16 mouse cellular contexts compared by ENCODE assay signal in genomic region chr12:13776687-13777086, GRCm38 (mm10).
"Had no signal": no experiment of that assay in that cellular context is flagged by ENCODE, and none has a peak within 500 bp of the region (broad histone marks: within the 10 kb centered on the region; RNA-seq: fewer than 3 reads in every experiment).

No protein-coding gene starts in this region.

- H3K9me3 ChIP-seq: neural tube, embryonic 12.5 days; neural tube, embryonic 13.5 days; neural tube, embryonic 15.5 days; stomach, embryonic 15.5 days had no signal

- H3K4me2 ChIP-seq: neural tube, embryonic 12.5 days; neural tube, embryonic 13.5 days; neural tube, embryonic 15.5 days; stomach, embryonic 15.5 days had no signal

- H3K36me3 ChIP-seq: neural tube, embryonic 12.5 days; neural tube, embryonic 13.5 days; neural tube, embryonic 15.5 days; stomach, embryonic 15.5 days had no signal

- H3K27ac ChIP-seq: neural tube, embryonic 12.5 days; neural tube, embryonic 13.5 days; neural tube, embryonic 15.5 days; stomach, embryonic 15.5 days; stomach, postnatal 0 days had no signal

- H3K27me3 ChIP-seq: neural tube, embryonic 12.5 days; neural tube, embryonic 13.5 days; neural tube, embryonic 15.5 days; stomach, embryonic 15.5 days had no signal

- DNase-seq: retina, postnatal 1 day; right cerebral cortex, postnatal 14 days; right cerebral cortex, postnatal 25 days; right cerebral cortex, postnatal 4 days; spleen, adult 18-20 months; thymus, adult 18-20 months; thymus, adult 2 months; thymus, postnatal 14 days; thymus, postnatal 25 days; thymus, postnatal 36 days; thymus, postnatal 4 days had no signal

- H3K4me1 ChIP-seq: neural tube, embryonic 12.5 days; neural tube, embryonic 13.5 days; neural tube, embryonic 15.5 days; stomach, embryonic 15.5 days had no signal

- H3K9ac ChIP-seq: neural tube, embryonic 12.5 days; neural tube, embryonic 13.5 days; neural tube, embryonic 15.5 days; stomach, embryonic 15.5 days had no signal

- H3K4me3 ChIP-seq: neural tube, embryonic 12.5 days; neural tube, embryonic 13.5 days; neural tube, embryonic 15.5 days; stomach, embryonic 15.5 days had no signal
